Mouse (Mus musculus): Measurements from ENCODE around the gene Ankdd1a.

Ankdd1a gene

GRCm38 (mm10) chr9:65519807-65520504 lies at the start of gene Ankdd1a:
Gene Ankdd1a, minus strand, starts transcription at chr9:65520193.
- WGBS: 16% methylated on average over 25 of the region's 25 CpGs

GRCm38 (mm10) chr9:65569491-65569971 lies 49.5 kb upstream of the Ankdd1a start:
- 69% methylated on average over 6 of the region's 6 CpGs for WGBS

- WGBS: 87% methylated on average over 6 of the region's 6 CpGs
These were observed 48.8 kb upstream of the Ankdd1a start for GRCm38 (mm10) chr9:65568787-65569186.

GRCm38 (mm10) chr9:65564698-65565097 lies 44.7 kb upstream of the Ankdd1a start:
- 90% methylated on average over 2 of the region's 2 CpGs for WGBS

DNA sequence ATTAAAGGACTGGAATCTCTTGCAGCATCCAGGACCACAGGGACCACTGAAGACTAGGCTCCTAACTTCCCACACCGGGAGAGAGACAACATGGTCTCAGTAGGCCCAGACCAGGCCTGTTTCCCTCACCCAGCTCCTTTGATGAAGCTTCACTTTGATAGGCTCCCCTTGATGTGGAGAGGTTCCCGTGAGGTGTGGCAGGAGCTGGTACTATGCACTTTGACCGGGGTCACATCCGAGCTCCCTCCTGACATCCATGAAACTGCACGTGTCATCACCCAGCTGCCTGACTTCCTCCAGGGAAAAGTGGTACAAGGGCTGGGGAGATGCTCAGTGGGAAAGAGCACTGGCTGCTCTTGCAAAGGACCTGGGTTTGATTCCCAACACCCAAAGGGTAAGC lies 43.1 kb upstream of the Ankdd1a start:
- WGBS: 96% methylated on average over 5 of the region's 5 CpGs

GRCm38 (mm10) chr9:65562081-65562506 lies 42.1 kb upstream of the Ankdd1a start:
- WGBS: 52% methylated on average over 4 of the region's 4 CpGs

DNA sequence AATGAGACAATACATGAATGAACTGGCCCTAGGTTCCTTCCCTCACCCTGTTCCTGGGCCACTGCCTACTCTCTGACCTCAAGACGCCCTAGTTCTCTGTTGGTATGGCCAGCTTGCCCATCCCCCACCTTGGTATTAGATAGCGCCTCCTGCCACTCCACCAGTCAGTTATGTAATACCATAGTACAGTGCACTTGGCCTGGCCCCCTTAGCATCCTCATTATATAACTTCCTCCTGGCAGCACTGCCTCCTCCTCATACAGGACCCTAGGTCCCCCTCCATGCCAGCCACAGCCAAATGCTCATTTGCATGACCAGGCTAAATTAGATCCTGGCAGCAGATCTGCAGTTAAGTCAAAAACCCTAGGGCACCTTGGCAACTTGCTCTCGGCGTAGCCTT lies 41.0 kb upstream of the Ankdd1a start:
- 67% methylated on average over 4 of the region's 4 CpGs for WGBS

GRCm38 (mm10) chr9:65558806-65559205 lies 38.8 kb upstream of the Ankdd1a start:
- WGBS: 97% methylated on average over 6 of the region's 6 CpGs

- 96% methylated on average over 5 of the region's 5 CpGs for WGBS
These were observed 37.0 kb upstream of the Ankdd1a start for GRCm38 (mm10) chr9:65556979-65557378.

GRCm38 (mm10) chr9:65556349-65556748 lies 36.4 kb upstream of the Ankdd1a start:
- 98% methylated on average over 8 of the region's 8 CpGs for WGBS

- 91% methylated on average over 4 of the region's 4 CpGs for WGBS
These were observed 35.6 kb upstream of the Ankdd1a start for GRCm38 (mm10) chr9:65555621-65556020.

DNA sequence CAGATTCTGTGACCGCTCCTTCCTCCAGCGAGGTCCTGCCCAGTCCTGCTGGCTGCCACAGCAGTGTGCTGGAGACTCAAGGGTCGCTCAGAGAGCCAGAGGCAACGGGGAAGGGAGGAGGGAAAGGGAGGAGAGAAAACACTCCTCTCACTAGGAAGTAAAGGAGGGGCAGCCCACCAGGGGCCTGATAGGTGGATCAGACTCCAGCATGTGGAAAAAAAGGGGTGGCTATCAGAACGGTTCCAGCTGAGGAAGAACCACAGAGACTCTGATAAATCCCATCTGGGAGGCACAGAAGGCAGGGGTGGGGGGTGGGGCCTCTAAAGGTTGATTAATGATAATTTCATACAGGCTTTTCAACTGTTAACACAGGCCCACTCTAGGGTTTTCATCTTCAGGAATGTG lies 35.0 kb upstream of the Ankdd1a start:
- 62% methylated on average over 5 of the region's 5 CpGs for WGBS

DNA sequence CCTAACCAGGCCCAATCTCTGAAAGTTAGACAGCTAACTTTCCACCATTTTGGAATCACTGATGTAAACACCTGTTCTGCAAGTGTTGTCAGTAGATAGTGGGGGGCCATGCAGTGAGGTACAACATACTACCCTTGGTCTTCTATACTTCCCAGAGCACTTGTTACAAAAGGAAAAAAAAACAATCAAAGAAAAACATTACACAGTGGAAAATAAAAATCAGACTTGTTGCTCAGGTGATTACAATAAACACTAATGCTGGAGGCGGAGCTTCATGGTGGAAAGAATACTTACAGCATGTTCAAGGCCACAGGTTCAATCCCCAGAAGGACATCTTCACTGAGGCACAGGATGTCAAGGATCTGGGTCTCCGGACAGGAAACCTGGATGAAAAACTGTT lies 32.7 kb upstream of the Ankdd1a start:
- 99% methylated on average over 2 of the region's 2 CpGs for WGBS

DNA sequence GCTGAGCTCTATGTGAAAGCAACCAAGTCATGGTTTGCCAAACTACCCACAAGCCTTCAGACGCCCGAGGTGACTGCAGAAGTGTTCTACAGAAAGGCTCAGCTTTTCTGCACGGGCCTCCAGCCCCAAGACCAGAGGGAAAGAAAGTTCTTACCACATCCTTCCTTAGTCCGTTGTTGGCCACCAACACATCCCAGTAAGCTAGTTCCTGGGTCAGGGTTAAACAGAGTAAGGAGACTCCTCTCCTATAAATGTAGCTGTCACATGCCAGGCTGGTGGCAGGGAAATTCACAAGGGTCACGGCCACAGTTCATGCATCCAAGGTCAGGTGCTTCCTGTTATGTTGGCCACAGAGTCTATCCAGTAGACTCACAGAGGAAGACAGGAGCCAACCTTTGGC lies 32.1 kb upstream of the Ankdd1a start:
- 86% methylated on average over 5 of the region's 5 CpGs for WGBS

DNA sequence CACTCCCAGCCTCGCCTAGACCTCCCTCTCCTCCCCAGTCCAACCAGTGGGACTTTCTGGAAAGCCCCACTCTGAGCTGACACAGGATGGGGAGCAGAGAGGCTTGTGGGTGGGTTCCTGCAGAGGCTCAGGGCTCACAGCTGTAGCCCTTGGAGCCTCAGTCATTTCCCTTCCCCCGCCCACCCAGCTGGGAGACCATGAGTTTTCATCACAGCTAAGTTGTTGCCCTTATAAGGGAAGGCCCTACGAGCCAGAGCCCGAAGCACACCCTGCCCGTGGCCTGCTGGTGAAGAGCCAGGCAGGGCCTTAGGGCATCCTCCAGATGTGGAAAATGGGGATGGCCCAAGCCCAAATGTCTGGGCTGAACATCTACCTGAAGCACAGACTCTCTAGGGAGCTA lies 31.0 kb upstream of the Ankdd1a start:
- WGBS: 53% methylated on average over 5 of the region's 5 CpGs

GRCm38 (mm10) chr9:65550079-65550831 lies 30.3 kb upstream of the Ankdd1a start:
- WGBS: 65% methylated on average over 7 of the region's 7 CpGs

GRCm38 (mm10) chr9:65549643-65550042 lies 29.6 kb upstream of the Ankdd1a start:
- WGBS: 85% methylated on average over 5 of the region's 5 CpGs

DNA sequence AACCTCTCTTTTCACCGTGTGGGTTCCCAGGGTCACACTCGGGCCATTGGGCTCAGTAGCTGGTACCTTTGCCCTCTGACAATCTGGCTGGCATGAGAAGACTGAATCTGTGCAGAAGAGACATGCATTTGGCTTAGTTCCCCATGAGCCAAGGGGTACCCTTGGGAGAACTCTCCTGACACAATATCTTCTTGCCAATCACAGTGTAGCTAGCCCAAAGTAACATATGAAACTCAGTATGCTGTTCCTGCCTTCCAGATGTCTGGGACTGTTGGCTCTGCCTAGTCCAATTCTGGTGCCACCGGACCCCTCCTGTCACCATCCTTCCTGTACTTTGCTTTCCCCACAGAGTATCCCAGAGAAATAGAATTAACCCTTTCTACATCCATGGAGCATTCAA lies 29.1 kb upstream of the Ankdd1a start:
- 69% methylated on average over 3 of the region's 3 CpGs for WGBS

GRCm38 (mm10) chr9:65548311-65548710 lies 28.3 kb upstream of the Ankdd1a start:
- WGBS: 80% methylated on average over 8 of the region's 8 CpGs

DNA sequence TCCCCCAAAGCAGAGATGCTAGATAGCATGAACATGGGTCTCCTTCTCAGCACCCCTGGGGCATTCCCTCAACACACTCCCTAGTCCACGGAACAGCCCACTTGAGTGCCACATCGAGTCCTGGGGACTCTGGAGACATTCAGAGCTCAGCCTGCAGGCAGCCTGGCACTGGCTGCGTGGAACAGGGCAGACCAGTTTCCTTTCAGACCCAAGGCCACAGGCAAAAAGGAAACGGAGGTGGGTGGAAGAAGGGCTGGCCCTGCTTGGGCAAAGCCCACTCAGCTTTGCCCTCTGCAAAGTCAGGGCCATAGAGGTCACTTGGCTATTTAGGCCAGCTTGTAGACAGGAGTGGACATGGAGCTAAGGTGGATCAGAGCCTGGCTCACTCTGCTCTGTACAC lies 27.9 kb upstream of the Ankdd1a start:
- 76% methylated on average over 4 of the region's 4 CpGs for WGBS

- 90% methylated on average over 5 of the region's 5 CpGs for WGBS
These were observed 27.1 kb upstream of the Ankdd1a start for GRCm38 (mm10) chr9:65547111-65547510.

- 58% methylated on average over 4 of the region's 4 CpGs for WGBS
These were observed 26.4 kb upstream of the Ankdd1a start for GRCm38 (mm10) chr9:65546413-65546695.

Data from cerebral cortex, adult 2 months (tissue).